Mouse (Mus musculus) midbrain, embryonic 14.5 days (tissue): ENCODE measurements at regions not wholly inside any gene's neighbourhood (a gene's known extent, or its start where the extent isn't known, plus 50 kb on each side); places are given as distances from the start of the nearest gene placed in this dataset.
"Not testable (repeated sequence)": the region's sequence is repeated elsewhere in the genome, so short reads cannot be mapped to it uniquely, and the experiment has no call there.

ENCODE experiments used
- ATAC-seq: fragments of 200-750 bp; cut with Nextera tagmentation; 2 replicates; pipeline ENCODE4 v1.8.0; 2017; ENCODE audit warnings: moderate number of reproducible peaks, moderate library complexity; ENCODE audit not compliant: low FRiP score, low TSS enrichment
- DNase-seq: peaks from one replicate; pipeline ENCODE4 v3.0.0-alpha.2; 2015
- H3K27ac ChIP-seq: fragments of 300-500 bp; sonication (generic); replicated peaks from 2 replicates; pipeline ENCODE4 v1.5.1; 2014; ENCODE audit warnings: mild to moderate bottlenecking, low read depth, low read length, moderate library complexity
- H3K27me3 ChIP-seq: fragments of 300-500 bp; sonication (generic); 2 replicates; pipeline ENCODE4 v1.6.1; 2014; ENCODE audit warnings: low read length, control low read depth, mixed read lengths; ENCODE audit not compliant: control insufficient read depth, insufficient read depth
- H3K36me3 ChIP-seq: fragments of 300-500 bp; sonication (generic); 2 replicates; pipeline ENCODE4 v1.6.1; 2014; ENCODE audit warnings: low read length, control low read depth; ENCODE audit not compliant: control insufficient read depth, insufficient read depth
- H3K4me1 ChIP-seq: fragments of 300-500 bp; sonication (generic); 2 replicates; pipeline ENCODE4 v1.6.1; 2014; ENCODE audit warnings: mild to moderate bottlenecking, antibody characterized with exemption, low read length, control low read depth; ENCODE audit not compliant: control insufficient read depth, insufficient read depth
- H3K4me2 ChIP-seq: fragments of 300-500 bp; sonication (generic); 2 replicates; pipeline ENCODE4 v1.6.1; 2014; ENCODE audit warnings: mild to moderate bottlenecking, low read length, moderate library complexity
- H3K4me3 ChIP-seq: fragments of 300-500 bp; sonication (generic); replicated peaks from 2 replicates; pipeline ENCODE4 v1.5.1; 2014; ENCODE audit warnings: low read depth, low read length
- H3K9ac ChIP-seq: fragments of 300-500 bp; sonication (generic); replicated peaks from 2 replicates; pipeline ENCODE4 v1.6.1; 2014; ENCODE audit warnings: mild to moderate bottlenecking, low read length, moderate library complexity
- H3K9me3 ChIP-seq: fragments of 300-500 bp; sonication (generic); 2 replicates; pipeline ENCODE4 v1.6.1; 2016; ENCODE audit warnings: low read length, control low read depth, mixed read lengths; ENCODE audit not compliant: control insufficient read depth
- WGBS: fragments of 180-500 bp; shearing (Covaris S2); extraction: QIAGEN DNeasy Blood & Tissue Kit; methylation state at CpG from one replicate; pipeline ENCODE4 v1.1.7; 2014; 5-methylcytosine and 5-hydroxymethylcytosine counted together

- DNase-seq (peak; percentile 6), ATAC-seq (no peak)
- WGBS = 56% methylated on average over 7 of the region's 7 CpGs
- Histone ChIP-seq H3K9ac (no peak overlapping the region), H3K27ac (no peak overlapping the region), H3K4me2 (no peak overlapping the region), H3K9me3 (no peaks in the 10 kb centered on the region), H3K36me3 (no peaks in the 10 kb centered on the region), H3K4me3 (no peak overlapping the region), H3K4me1 (0 out of 2 replicates have a peak, but pooled peaks cover 3% of the 10 kb centered on the region), H3K27me3 (no peaks in the 10 kb centered on the region)
Measured at GRCm38 (mm10) chr8:96488741-96489453, 600.5 kb upstream of the Got2 start.

- ATAC-seq (0 out of 2 replicates have a peak, but pooled peaks have one; percentile 2), DNase-seq (peak; percentile 42)
- Histone ChIP-seq H3K4me2 (peak overlapping the region; percentile 47), H3K9ac (0 out of 2 replicates have a peak overlapping the region, but pooled peaks have one; percentile 20), H3K4me1 (peaks cover 12% of the 10 kb centered on the region; the same call in 1 of the 2 replicates), H3K27ac (no peak overlapping the region), H3K9me3 (no peaks in the 10 kb centered on the region), H3K27me3 (no peaks in the 10 kb centered on the region), H3K4me3 (peak overlapping the region; percentile 7), H3K36me3 (no peaks in the 10 kb centered on the region)
- WGBS = 28% methylated on average over 6 of the region's 6 CpGs
Measured at GRCm38 (mm10) chr8:96455915-96456314, 567.6 kb upstream of the Got2 start.

GRCm38 (mm10) chr8:96455336-96455735, 567.0 kb upstream of the Got2 start:
- Histone ChIP-seq H3K36me3 (no peaks in the 10 kb centered on the region), H3K27ac (no peak overlapping the region), H3K9me3 (no peaks in the 10 kb centered on the region), H3K4me1 (peaks cover 12% of the 10 kb centered on the region; the same call in 1 of the 2 replicates), H3K4me2 (peak overlapping the region; percentile 47), H3K27me3 (no peaks in the 10 kb centered on the region), H3K4me3 (peak overlapping the region; percentile 7; the same call in 1 of the 2 replicates), H3K9ac (no peak overlapping the region)
- 15% methylated on average over 9 of the region's 9 CpGs for WGBS
- DNase-seq = peak; percentile 78
- peak; percentile 63; the same call in 1 of the 2 replicates for ATAC-seq

- no peak overlapping the region for H3K27ac ChIP-seq
- H3K27me3 ChIP-seq = no peaks in the 10 kb centered on the region
- ATAC-seq (peak; percentile 37; the same call in 1 of the 2 replicates), DNase-seq (peak; percentile 71)
- no peaks in the 10 kb centered on the region for H3K4me1 ChIP-seq
- H3K36me3 ChIP-seq = no peaks in the 10 kb centered on the region
- no peak overlapping the region for H3K9ac ChIP-seq
- no peak overlapping the region for H3K4me2 ChIP-seq
- 41% methylated on average over 1 of the region's 1 CpGs for WGBS
- no peaks in the 10 kb centered on the region for H3K9me3 ChIP-seq
- no peak overlapping the region for H3K4me3 ChIP-seq
Measured at GRCm38 (mm10) chr8:96429708-96430107, 541.4 kb upstream of the Got2 start.

- Histone ChIP-seq H3K27ac (no peak overlapping the region), H3K4me2 (no peak overlapping the region), H3K27me3 (no peaks in the 10 kb centered on the region), H3K9ac (no peak overlapping the region), H3K4me3 (no peak overlapping the region), H3K36me3 (no peaks in the 10 kb centered on the region), H3K9me3 (no peaks in the 10 kb centered on the region), H3K4me1 (no peaks in the 10 kb centered on the region)
- 52% methylated on average over 1 of the region's 1 CpGs for WGBS
- ATAC-seq = no peak
- DNase-seq = peak; percentile 72
Measured at GRCm38 (mm10) chr8:96426900-96427299, 538.6 kb upstream of the Got2 start.

GRCm38 (mm10) chr8:96409601-96410000, 521.3 kb upstream of the Got2 start:
- DNase-seq = no peak
- Histone ChIP-seq H3K27me3 (no peaks in the 10 kb centered on the region), H3K27ac (no peak overlapping the region), H3K36me3 (no peaks in the 10 kb centered on the region), H3K9ac (no peak overlapping the region), H3K4me2 (no peak overlapping the region), H3K4me1 (no peaks in the 10 kb centered on the region), H3K4me3 (no peak overlapping the region), H3K9me3 (no peaks in the 10 kb centered on the region)
- 74% methylated on average over 1 of the region's 1 CpGs for WGBS
- ATAC-seq = no peak

- 90% methylated on average over 15 of the region's 15 CpGs for WGBS
- Histone ChIP-seq H3K4me2 (no peak overlapping the region), H3K27me3 (no peaks in the 10 kb centered on the region), H3K36me3 (no peaks in the 10 kb centered on the region), H3K9ac (no peak overlapping the region), H3K4me3 (no peak overlapping the region), H3K4me1 (no peaks in the 10 kb centered on the region), H3K27ac (no peak overlapping the region), H3K9me3 (no peaks in the 10 kb centered on the region)
- DNase-seq = no peak
- no peak for ATAC-seq
Measured at GRCm38 (mm10) chr8:96404549-96405145, 516.3 kb upstream of the Got2 start.

GRCm38 (mm10) chr8:96403669-96404068, 515.3 kb upstream of the Got2 start:
- ATAC-seq = no peak

GRCm38 (mm10) chr8:96399381-96399780, 511.0 kb upstream of the Got2 start:
- H3K27me3 ChIP-seq, H3K9ac ChIP-seq, H3K27ac ChIP-seq, ATAC-seq, DNase-seq, H3K4me3 ChIP-seq, H3K4me1 ChIP-seq, H3K4me2 ChIP-seq, H3K36me3 ChIP-seq, H3K9me3 ChIP-seq: not testable (repeated sequence)
- 95% methylated on average over 4 of the region's 4 CpGs for WGBS

More at GRCm38 (mm10) chr8:96403669-96404068, 515.3 kb upstream of the Got2 start:
- no peak for DNase-seq
- Histone ChIP-seq H3K36me3 (no peaks in the 10 kb centered on the region), H3K4me2 (no peak overlapping the region), H3K4me3 (no peak overlapping the region), H3K9ac (no peak overlapping the region), H3K4me1 (no peaks in the 10 kb centered on the region), H3K27ac (no peak overlapping the region), H3K27me3 (no peaks in the 10 kb centered on the region), H3K9me3 (no peaks in the 10 kb centered on the region)
- 74% methylated on average over 3 of the region's 3 CpGs for WGBS
